Mouse (Mus musculus) liver, embryonic 14.5 days (tissue): ENCODE data around the gene Tfap2d.

Experiments used
- CTCF ChIP-seq: IDR thresholded peaks from 2 replicates; pipeline ENCODE4 v1.5.1; 2016; ENCODE audit warnings: antibody characterized with exemption, low read depth, control low read depth
- EP300 ChIP-seq: IDR thresholded peaks from 2 replicates; pipeline ENCODE4 v1.6.1; 2016; ENCODE audit warnings: antibody characterized with exemption, low read depth

DNA sequence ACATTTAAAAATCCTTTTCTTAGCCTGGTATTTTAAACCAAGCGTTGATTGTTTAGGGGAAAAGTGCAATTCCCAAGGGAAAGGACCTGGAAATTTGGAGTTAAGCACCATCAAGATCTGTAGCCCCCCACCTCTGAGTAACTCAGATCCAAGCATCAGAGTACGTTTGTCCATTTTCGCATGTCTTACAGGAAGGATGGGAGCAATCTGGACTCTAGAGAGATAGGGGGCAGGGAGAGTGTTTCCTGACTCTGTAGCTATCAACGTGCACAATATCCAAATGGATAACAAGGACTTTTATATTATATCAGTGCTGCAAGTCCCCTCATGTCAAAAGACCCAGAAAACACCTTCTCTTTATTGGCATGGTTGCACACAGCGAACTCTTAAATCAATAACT lies 7.4 kb downstream of the Tfap2d start:
- TF ChIP-seq CTCF (no peak), EP300 (no peak)
